Mouse (Mus musculus) neural tube, embryonic 11.5 days (tissue): Measurements from ENCODE around the gene Trim25. TPM values are rescaled to one million over a fixed set of nuclear protein-coding genes. Genes with fewer than 3 reads are reported as not detected.
A peak's percentile ranks its signal among the peaks of the same experiment; 100 is the strongest.

Experiments
- ATAC-seq: fragments of 200-750 bp; cut with Nextera tagmentation; 2 replicates; pipeline ENCODE4 v1.8.0; 2017; ENCODE audit warnings: moderate number of reproducible peaks, mild to moderate bottlenecking, moderate TSS enrichment, moderate library complexity; ENCODE audit not compliant: insufficient read depth, low FRiP score, low TSS enrichment
- DNase-seq: peaks from one replicate; pipeline ENCODE4 v3.0.0-alpha.2; 2015; ENCODE audit warnings: low spot score
- H3K27ac ChIP-seq: fragments of 300-500 bp; sonication (generic); 2 replicates; pipeline ENCODE4 v1.5.1; 2014; ENCODE audit warnings: low read depth, mild to moderate bottlenecking, low read length
- H3K27me3 ChIP-seq: fragments of 300-500 bp; sonication (generic); 2 replicates; pipeline ENCODE4 v1.6.1; 2014; ENCODE audit warnings: mild to moderate bottlenecking, low read length, mixed read lengths; ENCODE audit not compliant: control insufficient read depth, insufficient read depth
- H3K36me3 ChIP-seq: fragments of 300-500 bp; sonication (generic); 2 replicates; pipeline ENCODE4 v1.6.1; 2014; ENCODE audit warnings: mild to moderate bottlenecking, low read length, moderate library complexity, mixed read lengths; ENCODE audit not compliant: control insufficient read depth, insufficient read depth
- H3K4me1 ChIP-seq: fragments of 300-500 bp; sonication (generic); 2 replicates; pipeline ENCODE4 v1.6.1; 2014; ENCODE audit warnings: low read length, mixed read lengths; ENCODE audit not compliant: control insufficient read depth, insufficient read depth
- H3K4me2 ChIP-seq: fragments of 300-500 bp; sonication (generic); 2 replicates; pipeline ENCODE4 v1.6.1; 2014; ENCODE audit warnings: low read depth, mild to moderate bottlenecking, moderate library complexity
- H3K4me3 ChIP-seq: fragments of 300-500 bp; sonication (generic); 2 replicates; pipeline ENCODE4 v1.5.1; 2014; ENCODE audit warnings: low read depth, low read length
- H3K9ac ChIP-seq: fragments of 300-500 bp; sonication (generic); 2 replicates; pipeline ENCODE4 v1.6.1; 2014; ENCODE audit warnings: mild to moderate bottlenecking, low read length
- H3K9me3 ChIP-seq: fragments of 300-500 bp; sonication (generic); 2 replicates; pipeline ENCODE4 v1.6.1; 2016; ENCODE audit warnings: low read length; ENCODE audit not compliant: control insufficient read depth
- WGBS: fragments of 180-500 bp; shearing (Covaris S2); extraction: QIAGEN DNeasy Blood & Tissue Kit; methylation state at CpG from one replicate; pipeline ENCODE4 v1.1.7; 2014; 5-methylcytosine and 5-hydroxymethylcytosine counted together
- polyA plus RNA-seq: library from polyadenylated mRNA; unstranded; fragments of >200 nt; fragmentation: Nextera tagmentation; extraction: Ambion mirVana; gene quantifications from 2 replicates; pipeline ENCODE4 v1.2.1, GENCODE M21; 2014

Gene Trim25
- polyA plus RNA-seq, 1 experiment from 2014 or later = 2.5 TPM

DNA sequence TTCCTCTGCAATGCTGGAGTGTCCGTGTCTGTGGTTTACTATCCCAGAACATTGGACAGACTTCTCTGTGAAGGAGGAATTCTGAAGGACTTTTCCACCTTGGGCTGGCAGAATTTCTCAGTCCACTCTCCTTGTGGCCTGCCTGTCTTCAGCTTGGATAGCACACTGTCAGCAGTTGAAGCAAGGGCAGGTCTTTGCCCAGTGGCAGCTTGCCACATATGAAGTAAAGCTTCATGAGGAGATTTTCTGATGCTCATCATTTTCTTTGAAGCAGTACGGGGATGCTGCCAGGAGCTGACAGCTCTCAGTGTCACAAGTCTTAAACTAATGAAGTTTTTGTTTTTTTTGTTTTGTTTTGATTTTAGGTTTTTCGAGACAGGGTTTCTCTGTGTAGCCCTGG lies 40.3 kb upstream of the Trim25 start:
- Histone ChIP-seq H3K27ac (no peak overlapping the region), H3K9me3 (no peaks in the 10 kb centered on the region), H3K4me2 (no peak overlapping the region), H3K27me3 (no peaks in the 10 kb centered on the region), H3K9ac (no peak overlapping the region), H3K36me3 (no peaks in the 10 kb centered on the region), H3K4me1 (no peaks in the 10 kb centered on the region), H3K4me3 (no peak overlapping the region)
- DNase-seq (no peak), ATAC-seq (no peak)
- 86% methylated on average over 3 of the region's 3 CpGs for WGBS

DNA sequence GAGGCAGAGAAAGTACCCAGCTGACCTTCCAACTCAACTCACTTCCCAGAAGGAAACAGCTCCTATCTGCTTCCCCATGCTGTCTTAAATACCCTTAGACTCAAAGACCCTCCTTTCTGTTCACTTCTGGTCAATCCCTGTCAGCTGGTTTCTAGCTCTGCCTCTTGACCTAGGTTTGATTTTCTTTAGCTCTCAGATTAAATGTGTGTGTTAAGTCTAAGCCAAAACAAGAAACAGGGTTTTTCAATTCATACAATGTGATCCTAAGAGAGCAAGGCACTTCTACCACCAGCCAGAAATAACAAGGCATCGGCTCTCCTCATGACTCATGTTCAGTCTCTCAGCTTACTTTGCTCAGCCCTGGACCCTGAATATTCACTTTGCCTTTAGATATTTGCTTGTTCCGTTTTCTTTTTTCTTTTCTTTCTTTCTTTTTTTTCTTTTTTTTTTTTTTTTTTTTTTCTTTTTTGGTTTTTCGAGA lies 32.3 kb upstream of the Trim25 start, which contains the start of gene Elobl:
Elobl (minus strand) TSS at position 51 of the 481 bp plus-strand sequence.
- no peak for ATAC-seq
- Histone ChIP-seq H3K4me2 (no peak within 1 kb of the TSS), H3K9me3 (no peaks in the 10 kb centered on the region), H3K9ac (no peak within 1 kb of the TSS), H3K4me3 (no peak within 1 kb of the TSS), H3K27me3 (no peaks in the 10 kb centered on the region), H3K27ac (no peak within 1 kb of the TSS), H3K36me3 (no peaks in the 10 kb centered on the region), H3K4me1 (no peaks in the 10 kb centered on the region)
- 98% methylated on average over 2 of the region's 3 CpGs for WGBS
- DNase-seq = no peak

GRCm38 (mm10) chr11:88970202-88970732 lies 28.9 kb upstream of the Trim25 start, which contains the start of gene Coil:
Gene Coil (plus strand): TSS chr11:88970252.
- Histone ChIP-seq H3K4me3 (no peak within 1 kb of the TSS), H3K9ac (no peak within 1 kb of the TSS), H3K27ac (no peak within 1 kb of the TSS), H3K9me3 (no peaks in the 10 kb centered on the region), H3K27me3 (no peaks in the 10 kb centered on the region), H3K4me1 (no peaks in the 10 kb centered on the region; the same call in 1 of the 2 replicates), H3K4me2 (no peak within 1 kb of the TSS), H3K36me3 (no peaks in the 10 kb centered on the region)
- no peak for ATAC-seq
- WGBS = 37% methylated on average over 2 of the region's 2 CpGs
- DNase-seq = no peak

- ATAC-seq = peak; percentile 79
- Histone ChIP-seq H3K27me3 (no peaks in the 10 kb centered on the region), H3K9me3 (no peaks in the 10 kb centered on the region), H3K27ac (peak overlapping the region; percentile 85), H3K9ac (peak overlapping the region; percentile 88), H3K36me3 (no peaks in the 10 kb centered on the region), H3K4me2 (peak overlapping the region; percentile 74), H3K4me1 (no peaks in the 10 kb centered on the region; the same call in 1 of the 2 replicates), H3K4me3 (peak overlapping the region; percentile 70)
- DNase-seq = peak; percentile 96
- 2% methylated on average over 62 of the region's 62 CpGs for WGBS
These were observed 25.1 kb upstream of the Trim25 start for GRCm38 (mm10) chr11:88973776-88974701.

- H3K4me3 ChIP-seq = no peak overlapping the region
- ATAC-seq = no peak
- no peak overlapping the region for H3K27ac ChIP-seq
- no peak overlapping the region for H3K4me2 ChIP-seq
- no peaks in the 10 kb centered on the region for H3K9me3 ChIP-seq
- H3K36me3 ChIP-seq = no peaks in the 10 kb centered on the region
- H3K9ac ChIP-seq = no peak overlapping the region
- no peaks in the 10 kb centered on the region; the same call in 1 of the 2 replicates for H3K4me1 ChIP-seq
- DNase-seq = no peak
- 86% methylated on average over 2 of the region's 2 CpGs for WGBS
- no peaks in the 10 kb centered on the region for H3K27me3 ChIP-seq
These were observed 22.9 kb upstream of the Trim25 start for GRCm38 (mm10) chr11:88976320-88976719.

DNA sequence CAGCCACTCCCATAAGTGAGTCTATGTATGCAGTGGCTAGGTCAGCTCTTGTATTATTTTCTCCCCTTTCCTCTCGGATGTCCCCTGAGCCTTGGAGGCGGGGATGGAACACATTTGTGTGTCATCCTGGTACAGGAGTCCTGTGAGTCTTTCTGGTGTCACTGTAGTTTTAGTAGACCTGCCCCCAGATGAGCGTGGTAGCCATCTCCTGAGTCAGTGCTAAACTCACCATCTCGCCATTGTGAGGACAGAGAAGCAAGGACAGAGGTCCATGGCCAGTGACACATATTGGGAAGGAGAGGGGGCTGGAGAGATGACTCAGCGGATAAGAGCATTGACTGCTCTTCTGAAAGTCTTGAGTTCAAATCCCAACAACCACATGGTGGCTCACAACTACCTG lies 22.0 kb upstream of the Trim25 start:
- H3K36me3 ChIP-seq = no peaks in the 10 kb centered on the region
- DNase-seq = no peak
- no peak overlapping the region for H3K4me2 ChIP-seq
- H3K9me3 ChIP-seq = no peaks in the 10 kb centered on the region
- 94% methylated on average over 5 of the region's 5 CpGs for WGBS
- no peaks in the 10 kb centered on the region; the same call in 1 of the 2 replicates for H3K4me1 ChIP-seq
- no peak overlapping the region for H3K27ac ChIP-seq
- H3K4me3 ChIP-seq = no peak overlapping the region
- H3K27me3 ChIP-seq = no peaks in the 10 kb centered on the region
- no peak for ATAC-seq
- no peak overlapping the region for H3K9ac ChIP-seq

DNA sequence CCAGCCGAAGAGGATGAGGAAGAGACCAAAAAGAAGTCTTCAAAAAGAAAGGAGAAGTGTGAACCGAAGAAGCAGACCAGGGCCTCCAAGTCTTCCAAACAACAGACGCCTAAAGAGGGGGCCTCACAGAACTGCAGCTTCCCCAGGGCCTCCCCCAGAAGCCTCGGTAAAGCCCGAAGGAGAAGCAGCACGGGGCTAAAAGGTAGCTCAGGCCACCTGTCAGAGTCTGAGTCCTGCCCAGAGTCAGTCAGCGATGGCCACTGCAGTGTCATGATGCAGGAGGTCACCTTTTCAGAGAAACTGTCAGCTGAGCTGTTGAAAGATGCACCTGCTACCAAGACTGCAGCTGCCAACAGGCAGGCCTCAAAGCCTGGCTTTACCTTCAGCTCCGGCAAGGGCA lies 17.8 kb upstream of the Trim25 start:
- 90% methylated on average over 8 of the region's 8 CpGs for WGBS
- Histone ChIP-seq H3K9me3 (no peaks in the 10 kb centered on the region), H3K4me3 (no peak overlapping the region), H3K4me1 (no peaks in the 10 kb centered on the region), H3K4me2 (no peak overlapping the region), H3K27ac (no peak overlapping the region), H3K9ac (no peak overlapping the region), H3K27me3 (no peaks in the 10 kb centered on the region), H3K36me3 (peaks cover 4% of the 10 kb centered on the region; the same call in 1 of the 2 replicates)
- no peak for DNase-seq
- ATAC-seq = no peak

GRCm38 (mm10) chr11:88986616-88987015 lies 12.6 kb upstream of the Trim25 start:
- H3K36me3 ChIP-seq = peaks cover 8% of the 10 kb centered on the region; the same call in 1 of the 2 replicates
- H3K9ac ChIP-seq = no peak overlapping the region
- DNase-seq (no peak), ATAC-seq (no peak)
- no peaks in the 10 kb centered on the region for H3K9me3 ChIP-seq
- no peaks in the 10 kb centered on the region for H3K4me1 ChIP-seq
- no peak overlapping the region for H3K4me2 ChIP-seq
- H3K4me3 ChIP-seq = no peak overlapping the region
- H3K27me3 ChIP-seq = no peaks in the 10 kb centered on the region
- 85% methylated on average over 10 of the region's 10 CpGs for WGBS
- no peak overlapping the region for H3K27ac ChIP-seq
